Mouse (Mus musculus) heart, adult 2 months (tissue): ENCODE measurements around the gene Gm21969.

Source experiments
- CTCF ChIP-seq: fragments of 200-600 bp; IDR thresholded peaks from 2 replicates; pipeline ENCODE4 v1.8.1; 2022; ENCODE audit warnings: antibody characterized with exemption, mild to moderate bottlenecking, moderate library complexity
- EP300 ChIP-seq: fragments of 200-500 bp; IDR thresholded peaks from 2 replicates; pipeline ENCODE4 v1.6.1; 2011; ENCODE audit warnings: low read depth, low read length, control low read depth; ENCODE audit not compliant: insufficient read depth
- POLR2A ChIP-seq: fragments of 200-500 bp; IDR thresholded peaks from 2 replicates; pipeline ENCODE4 v1.6.1; 2011; ENCODE audit warnings: mild to moderate bottlenecking, low read depth, low read length, control low read depth; ENCODE audit not compliant: insufficient read depth

DNA sequence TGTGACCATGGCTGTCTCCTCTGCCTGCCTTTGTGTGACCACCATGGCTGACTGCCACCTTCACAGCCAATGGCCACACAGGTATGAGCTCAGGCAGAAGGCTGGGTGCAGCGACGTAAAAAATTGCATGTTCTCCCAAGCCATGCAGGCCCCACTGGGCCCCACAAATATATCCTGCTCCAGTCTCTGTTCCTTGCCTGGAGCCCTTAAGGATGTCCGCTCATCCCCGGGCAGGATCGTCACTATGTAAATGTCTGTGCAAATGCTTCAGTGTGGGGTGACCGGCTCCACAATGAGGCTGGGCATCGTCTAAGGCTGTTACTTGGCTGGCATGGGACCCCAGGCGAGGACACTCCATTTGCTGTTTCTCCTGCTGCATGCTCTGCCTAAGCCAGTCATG is 50.3 kb downstream of the Gm21969 start, which contains the start of gene Tas1r2:
- TF ChIP-seq EP300 = no peak
- TF ChIP-seq POLR2A = no peak
- TF ChIP-seq CTCF = no peak
